Mouse (Mus musculus) sigmoid colon, adult 10 weeks (tissue): ENCODE measurements around the gene Gm10800. TPM values are rescaled to one million over a fixed set of nuclear protein-coding genes. Genes with fewer than 3 reads are reported as not detected.

ENCODE experiments used
- polyA plus RNA-seq: library from polyadenylated mRNA; stranded (reverse); fragments of 350-450 nt; fragmentation: Illumina TruSeq; extraction: RNeasy Lipid Tissue Mini Kit (QIAGEN cat#74804); gene quantifications from one replicate; pipeline ENCODE4 v1.2.3, GENCODE M21; 2014; ENCODE audit warnings: low read depth, low replicate concordance

Gm10800 gene
- polyA plus RNA-seq = not detected

GRCm38 (mm10) chr2:98667201-98667600, at the start of gene Gm10800:
Gene Gm10800 (minus strand): TSS chr2:98667301.

GRCm38 (mm10) chr2:98661937-98662336, 5.2 kb downstream of the Gm10800 start, which contains the start of gene Gm10801:
Gene Gm10801 (plus strand): TSS chr2:98662237.

Other genes starting within 250 kb of the Gm10800 start
- not detected for gene Gm10801, start 5.1 kb downstream of the Gm10800 start, polyA plus RNA-seq